Mouse (Mus musculus) cerebellum, postnatal 10 days (tissue): ENCODE data around the gene Mapkapk5.

Experiments used
- DNase-seq, 2 experiments: peaks; one replicate each; pipeline ENCODE4 v3.0.0; 2021; ENCODE audit warnings: mixed read lengths in 2 of 2

Mapkapk5 gene

DNA sequence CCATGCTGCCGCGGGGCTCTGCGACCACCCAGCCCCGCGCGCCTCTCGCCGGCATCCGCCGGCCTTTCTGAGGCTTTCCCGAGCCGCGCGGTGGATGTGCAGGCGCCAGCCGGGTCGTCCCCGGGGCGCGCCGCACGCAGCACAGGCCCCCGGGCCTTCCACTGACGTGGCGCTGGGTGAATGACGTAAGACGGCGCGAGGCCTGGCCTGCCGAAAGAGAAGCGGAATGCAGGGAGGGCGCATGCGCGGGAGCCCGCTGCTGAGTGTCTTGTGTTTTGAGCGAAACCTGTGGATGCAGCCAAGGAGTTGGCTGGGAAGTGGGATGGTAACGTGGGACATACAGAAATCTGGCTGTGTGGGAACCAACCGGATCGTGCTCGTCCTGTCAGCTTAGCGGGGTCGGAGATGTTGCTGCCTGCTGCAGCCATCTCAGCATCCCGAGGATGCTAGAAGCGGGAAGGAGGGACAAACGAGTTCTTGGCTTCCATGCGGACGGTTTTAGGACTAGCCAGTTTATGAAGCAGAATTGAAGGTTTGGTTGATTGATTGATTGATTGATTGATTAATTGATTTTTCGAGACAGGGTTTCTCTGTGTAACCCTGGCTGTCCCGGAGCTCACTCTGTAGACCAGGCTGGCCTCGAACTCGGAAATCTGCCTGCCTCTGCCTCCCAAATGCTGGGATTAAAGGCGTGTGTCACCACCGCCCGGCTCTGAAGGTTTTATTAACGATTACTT lies at the start of gene Mapkapk5:
Mapkapk5 (minus strand) TSS at position 113 of the 737 bp plus-strand sequence.
- peak; percentile 99 for DNase-seq

DNA sequence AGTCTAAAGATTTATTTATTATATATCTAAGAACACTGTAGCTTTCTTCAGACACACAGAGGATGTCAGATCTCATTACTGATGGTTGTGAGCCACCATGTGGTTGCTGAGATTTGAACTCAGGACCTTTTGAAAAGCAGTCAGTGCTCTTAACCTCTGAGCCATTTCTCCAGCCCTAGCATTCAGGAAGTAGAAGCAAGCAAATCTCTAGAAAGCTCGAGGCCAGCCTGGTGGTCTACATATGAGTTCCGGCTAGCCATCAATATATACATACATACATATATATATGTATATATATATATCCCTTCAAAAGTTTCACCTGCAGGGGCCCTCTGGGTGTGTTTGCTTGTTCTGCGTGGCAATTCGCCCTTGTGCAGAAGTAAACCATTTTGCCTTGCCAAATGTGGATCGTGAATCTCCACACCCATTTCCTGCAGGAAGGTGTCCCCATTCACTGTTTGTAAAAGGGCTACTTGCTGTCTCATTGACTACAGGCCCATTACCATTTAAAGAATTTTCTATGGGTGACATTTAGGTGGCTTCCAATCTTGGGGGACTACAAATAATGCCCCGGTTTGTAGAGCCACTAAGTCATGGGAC lies 49.1 kb upstream of the Mapkapk5 start:
- no peak for DNase-seq

GRCm38 (mm10) chr5:121593451-121594401 lies 48.0 kb upstream of the Mapkapk5 start, which contains the start of gene Aldh2:
Gene Aldh2 (minus strand): TSS chr5:121593824.
- DNase-seq, result peak; percentile 79 to 85

- DNase-seq, result peak in 1 of 2 experiments; percentile 23
Measured at GRCm38 (mm10) chr5:121592816-121593407, 47.2 kb upstream of the Mapkapk5 start.

- no peak for DNase-seq
Measured at GRCm38 (mm10) chr5:121592064-121592815, 46.5 kb upstream of the Mapkapk5 start.

- DNase-seq, result no peak
Measured at GRCm38 (mm10) chr5:121591417-121592063, 45.8 kb upstream of the Mapkapk5 start.

- DNase-seq, result no peak
Measured at GRCm38 (mm10) chr5:121589928-121590327, 44.2 kb upstream of the Mapkapk5 start.

GRCm38 (mm10) chr5:121586400-121587039 lies 40.8 kb upstream of the Mapkapk5 start:
- DNase-seq, result no peak

DNA sequence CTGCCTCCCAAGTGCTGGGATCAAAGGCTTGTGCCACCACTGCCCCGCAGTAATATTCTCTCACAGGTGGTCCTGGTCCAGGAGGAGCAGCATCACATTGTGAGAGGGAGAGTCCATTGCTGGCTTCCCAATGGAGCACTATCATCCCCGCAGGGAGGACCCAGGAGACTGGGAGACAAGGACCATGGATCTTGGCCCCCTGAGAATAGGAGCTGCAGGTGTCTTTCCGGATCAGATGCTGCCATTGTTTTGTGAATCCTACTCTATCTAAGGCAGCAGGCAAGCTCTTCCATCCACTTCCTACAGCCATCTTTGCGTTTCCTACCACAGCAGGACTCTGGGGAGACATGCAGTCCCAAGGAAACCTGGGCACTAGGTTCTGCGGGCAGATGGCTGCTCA lies 40.0 kb upstream of the Mapkapk5 start:
- no peak for DNase-seq

GRCm38 (mm10) chr5:121585005-121585404 lies 39.3 kb upstream of the Mapkapk5 start:
- DNase-seq, result no peak

DNA sequence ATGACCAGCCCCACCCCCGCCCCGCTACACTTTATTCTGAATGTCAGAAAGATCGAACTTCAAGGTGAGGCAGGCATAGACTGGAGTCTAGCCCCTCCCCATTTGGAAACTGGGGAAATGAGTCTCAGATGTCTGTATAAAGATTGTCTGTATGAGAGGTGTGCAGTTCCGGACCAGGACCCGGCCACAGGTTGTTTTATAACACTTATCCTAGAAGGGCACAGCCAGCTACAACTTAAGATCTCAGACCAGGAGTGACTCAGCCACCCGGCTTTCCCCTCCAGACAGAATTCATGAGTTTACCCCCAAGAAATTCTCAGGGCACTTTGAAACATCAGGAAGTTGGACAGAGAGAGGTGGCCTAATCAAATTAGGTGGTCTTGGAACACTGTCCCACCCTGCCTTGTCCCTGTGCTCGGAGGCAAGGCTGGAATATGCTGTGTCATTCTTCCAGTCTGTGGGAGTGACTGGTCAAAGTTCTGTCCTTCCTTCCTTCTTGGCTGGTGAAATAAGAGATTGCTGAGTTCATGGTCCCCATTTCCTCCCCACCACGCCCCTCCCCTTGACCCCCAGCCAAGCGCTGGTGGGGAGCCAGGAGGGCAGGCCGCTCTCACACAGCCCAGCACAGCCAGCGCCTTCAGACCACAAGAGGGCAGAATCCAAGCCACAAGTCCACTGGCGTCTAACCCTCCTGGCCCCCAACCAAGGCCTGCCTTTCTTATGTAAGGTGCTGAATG lies 38.2 kb upstream of the Mapkapk5 start:
- DNase-seq, result peak; percentile 79 to 83

- DNase-seq, result no peak
Measured at GRCm38 (mm10) chr5:121581945-121582344, 36.2 kb upstream of the Mapkapk5 start.

DNA sequence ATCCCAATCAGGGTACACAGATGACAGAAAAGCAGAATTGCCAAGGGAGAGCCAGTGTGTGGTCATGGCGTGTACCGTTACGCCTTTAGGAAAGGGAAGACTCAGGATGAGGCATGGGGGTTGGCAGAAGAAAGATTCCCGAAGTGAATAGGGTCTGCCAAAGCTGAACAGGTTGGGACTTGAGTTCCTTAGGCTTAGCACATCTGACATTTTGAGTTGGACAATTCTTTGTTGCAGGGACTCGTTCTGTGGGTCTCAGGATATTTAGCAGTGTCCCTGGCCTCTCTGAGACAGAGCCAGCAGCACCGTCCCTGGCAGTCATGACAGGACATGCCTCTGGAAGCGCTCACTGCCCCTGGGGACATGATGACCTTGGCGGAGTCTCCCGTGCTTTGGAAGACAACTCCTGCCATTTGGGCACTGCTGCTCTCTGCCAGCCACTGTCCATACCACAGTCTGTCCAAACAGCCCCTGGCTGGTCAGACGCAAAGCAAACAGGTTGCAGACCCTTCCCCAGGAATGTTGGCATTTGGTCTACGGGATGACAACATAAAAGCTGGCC lies 31.3 kb upstream of the Mapkapk5 start:
- DNase-seq, result peak in 1 of 2 experiments; percentile 34

DNA sequence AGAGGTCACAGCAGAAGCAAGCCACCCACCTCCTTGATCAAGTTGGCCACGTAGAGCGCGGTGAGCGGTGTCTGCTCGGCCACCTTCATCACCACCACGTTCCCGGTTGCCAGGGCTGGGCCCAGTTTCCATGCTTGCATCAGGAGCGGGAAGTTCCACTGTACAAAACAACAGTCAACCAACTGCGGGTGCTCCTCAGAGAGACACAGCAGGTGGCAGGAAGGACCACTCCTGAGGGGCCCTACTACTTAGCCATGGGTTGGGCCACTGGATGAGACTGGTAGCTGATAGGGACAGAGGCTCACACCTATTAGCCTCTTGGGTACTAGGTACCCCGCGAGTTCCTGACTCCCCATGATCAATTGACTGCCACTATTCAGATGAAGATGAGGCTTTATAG lies 30.2 kb upstream of the Mapkapk5 start:
- no peak for DNase-seq

DNA sequence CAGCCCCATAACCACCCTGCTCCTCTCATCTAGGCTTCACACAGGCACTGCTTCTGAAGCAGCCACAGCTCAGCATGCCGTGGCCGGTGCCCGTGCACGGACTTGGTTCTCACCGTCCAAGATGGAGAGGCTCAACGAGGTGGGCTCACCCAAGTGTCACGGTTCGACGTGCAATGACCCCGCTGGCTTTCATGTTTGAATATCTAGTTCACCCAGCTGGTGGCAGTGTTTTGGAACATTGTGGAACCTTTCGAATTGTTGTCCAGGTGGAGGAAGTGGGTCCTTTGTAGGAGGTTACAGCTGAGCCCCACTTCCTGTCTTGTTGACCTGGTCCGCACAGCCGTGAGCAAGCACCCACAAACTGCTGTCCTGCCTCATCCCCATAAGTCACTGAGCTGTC lies 28.4 kb upstream of the Mapkapk5 start:
- DNase-seq, result no peak

- DNase-seq, result no peak
Measured at GRCm38 (mm10) chr5:121570787-121571186, 25.1 kb upstream of the Mapkapk5 start.

GRCm38 (mm10) chr5:121569881-121570420 lies 24.2 kb upstream of the Mapkapk5 start:
- no peak for DNase-seq

DNA sequence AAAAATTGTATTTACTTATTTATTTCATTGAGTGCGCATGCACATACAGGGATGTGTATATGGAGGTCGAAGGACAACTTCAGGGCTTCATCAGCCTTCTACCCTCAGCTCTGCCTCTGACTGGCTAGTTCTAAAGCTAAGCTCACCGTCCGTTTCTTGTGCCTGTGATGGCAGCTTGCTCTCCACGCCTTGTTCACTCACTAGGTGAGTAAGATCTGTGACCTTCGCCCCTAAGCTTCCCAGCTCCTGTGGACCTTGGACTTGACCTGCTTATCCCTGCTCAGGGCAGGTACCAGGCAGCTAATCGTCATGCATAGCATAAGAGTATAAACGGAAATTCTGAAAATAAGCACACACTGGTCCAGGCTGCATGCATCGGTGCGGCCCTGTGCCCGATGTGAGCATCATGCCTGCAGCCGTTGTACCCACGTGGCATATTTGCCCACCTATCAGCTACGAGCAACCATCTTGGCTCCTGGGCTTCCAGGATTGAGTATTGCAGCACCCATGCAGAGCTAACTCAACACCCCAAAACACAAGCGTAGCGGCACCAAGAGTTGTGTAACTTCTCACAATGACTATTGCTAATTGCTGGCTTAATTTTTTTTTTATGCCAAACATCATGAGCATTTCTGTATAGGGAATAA lies 20.5 kb upstream of the Mapkapk5 start:
- no peak for DNase-seq

DNA sequence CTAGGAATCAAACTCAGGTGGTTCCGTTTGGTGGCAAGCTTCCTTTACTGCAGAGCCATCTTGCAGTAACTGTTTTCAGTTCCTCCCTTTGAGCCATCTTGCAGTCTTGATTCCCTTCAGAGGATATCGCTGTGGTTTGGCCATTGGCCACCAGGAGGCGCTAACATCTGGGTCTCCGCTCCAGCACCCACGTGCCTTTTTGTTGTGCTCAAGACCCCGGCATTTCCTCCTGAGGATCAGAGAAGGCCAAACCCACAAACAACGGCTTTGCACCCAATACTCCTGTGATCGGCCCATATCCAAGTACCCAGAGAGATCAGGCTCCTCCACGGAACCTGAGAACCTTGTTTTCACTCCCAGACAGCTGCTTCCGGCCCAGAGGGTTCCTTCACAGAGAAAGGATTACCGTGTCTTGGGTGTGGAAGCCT lies 18.8 kb upstream of the Mapkapk5 start:
- DNase-seq, result peak; percentile 87 to 89
